Mouse (Mus musculus) heart, embryonic 11.5 days (tissue): ENCODE data around the gene Mrpl23. TPM values are rescaled to one million over a fixed set of nuclear protein-coding genes. Genes with fewer than 3 reads are reported as not detected.

Experiments
- ATAC-seq: fragments of 200-750 bp; cut with Nextera tagmentation; replicated peaks from 2 replicates; pipeline ENCODE4 v1.8.0; 2017; ENCODE audit warnings: moderate library complexity; ENCODE audit not compliant: insufficient number of reproducible peaks, low FRiP score, low TSS enrichment
- H3K27ac ChIP-seq: fragments of 300-500 bp; sonication (generic); 2 replicates; pipeline ENCODE4 v1.5.1; 2014; ENCODE audit warnings: mild to moderate bottlenecking, low read depth, low read length
- H3K27me3 ChIP-seq: fragments of 300-500 bp; sonication (generic); 2 replicates; pipeline ENCODE4 v1.6.1; 2014; ENCODE audit warnings: mild to moderate bottlenecking, low read length, mixed read lengths; ENCODE audit not compliant: control insufficient read depth, insufficient read depth
- H3K36me3 ChIP-seq: fragments of 300-500 bp; sonication (generic); 2 replicates; pipeline ENCODE4 v1.6.1; 2014; ENCODE audit warnings: mild to moderate bottlenecking, low read length, moderate library complexity, mixed read lengths; ENCODE audit not compliant: control insufficient read depth, insufficient read depth
- H3K4me1 ChIP-seq: fragments of 300-500 bp; sonication (generic); 2 replicates; pipeline ENCODE4 v1.6.1; 2014; ENCODE audit warnings: low read length; ENCODE audit not compliant: control insufficient read depth, insufficient read depth
- H3K4me2 ChIP-seq: fragments of 300-500 bp; sonication (generic); 2 replicates; pipeline ENCODE4 v1.6.1; 2014; ENCODE audit warnings: mild to moderate bottlenecking, moderate library complexity
- H3K4me3 ChIP-seq: fragments of 300-500 bp; sonication (generic); 2 replicates; pipeline ENCODE4 v1.5.1; 2014; ENCODE audit warnings: low read depth, low read length
- H3K9ac ChIP-seq: fragments of 300-500 bp; sonication (generic); 2 replicates; pipeline ENCODE4 v1.6.1; 2014; ENCODE audit warnings: mild to moderate bottlenecking, low read depth, low read length, moderate library complexity
- H3K9me3 ChIP-seq: fragments of 300-500 bp; sonication (generic); replicated peaks from 2 replicates; pipeline ENCODE4 v1.6.1; 2016; ENCODE audit warnings: low read length; ENCODE audit not compliant: control insufficient read depth
- WGBS: fragments of 180-500 bp; shearing (Covaris S2); extraction: QIAGEN DNeasy Blood & Tissue Kit; methylation state at CpG from one replicate; pipeline ENCODE4 v1.1.7; 2014; ENCODE audit not compliant: insufficient replicate concordance; 5-methylcytosine and 5-hydroxymethylcytosine counted together
- polyA plus RNA-seq: library from polyadenylated mRNA; unstranded; fragments of >200 nt; fragmentation: Nextera tagmentation; extraction: Ambion mirVana; gene quantifications from 2 replicates; pipeline ENCODE4 v1.2.1, GENCODE M21; 2014

The Mrpl23 gene
- polyA plus RNA-seq, 1 experiment from 2014 or later = 15.4 TPM

- Histone ChIP-seq H3K9ac (no peak overlapping the region), H3K27ac (no peak overlapping the region), H3K4me3 (no peak overlapping the region), H3K27me3 (no peaks in the 10 kb centered on the region), H3K4me2 (no peak overlapping the region), H3K36me3 (no peaks in the 10 kb centered on the region), H3K9me3 (no peaks in the 10 kb centered on the region), H3K4me1 (peaks cover 62% of the 10 kb centered on the region)
- 91% methylated on average over 9 of the region's 9 CpGs for WGBS
- no peak for ATAC-seq
These were observed 26.1 kb downstream of the Mrpl23 start for GRCm38 (mm10) chr7:142558511-142559146.

GRCm38 (mm10) chr7:142559651-142560175 lies 27.2 kb downstream of the Mrpl23 start:
- ATAC-seq = no peak
- Histone ChIP-seq H3K27me3 (no peaks in the 10 kb centered on the region), H3K27ac (peak overlapping the region; percentile 78), H3K9ac (no peak overlapping the region), H3K4me1 (peaks cover 54% of the 10 kb centered on the region), H3K4me2 (no peak overlapping the region), H3K9me3 (no peaks in the 10 kb centered on the region), H3K36me3 (no peaks in the 10 kb centered on the region), H3K4me3 (no peak overlapping the region)
- 42% methylated on average over 5 of the region's 5 CpGs for WGBS

GRCm38 (mm10) chr7:142560942-142561855 lies 28.7 kb downstream of the Mrpl23 start:
- Histone ChIP-seq H3K4me2 (0 out of 2 replicates have a peak overlapping the region, but pooled peaks have one; percentile 2), H3K9ac (0 out of 2 replicates have a peak overlapping the region, but pooled peaks have one; percentile 7), H3K4me3 (no peak overlapping the region), H3K27me3 (no peaks in the 10 kb centered on the region), H3K4me1 (peaks cover 56% of the 10 kb centered on the region), H3K9me3 (no peaks in the 10 kb centered on the region), H3K36me3 (no peaks in the 10 kb centered on the region), H3K27ac (peak overlapping the region; percentile 78)
- ATAC-seq = no peak; the same call in 1 of the 2 replicates
- 11% methylated on average over 18 of the region's 18 CpGs for WGBS

- 58% methylated on average over 4 of the region's 4 CpGs for whole genome bisulfite sequencing
- Histone ChIP-seq H3K9ac (peak overlapping the region; percentile 36; the same call in 1 of the 2 replicates), H3K27ac (peak overlapping the region; percentile 78), H3K4me3 (no peak overlapping the region), H3K36me3 (no peaks in the 10 kb centered on the region), H3K9me3 (no peaks in the 10 kb centered on the region), H3K4me2 (no peak overlapping the region), H3K4me1 (peaks cover 62% of the 10 kb centered on the region), H3K27me3 (no peaks in the 10 kb centered on the region)
- no peak for ATAC-seq
These were observed 29.4 kb downstream of the Mrpl23 start for GRCm38 (mm10) chr7:142561856-142562404.

- H3K4me1 ChIP-seq = peaks cover 62% of the 10 kb centered on the region
- H3K9me3 ChIP-seq = no peaks in the 10 kb centered on the region
- 0 out of 2 replicates have a peak overlapping the region, but pooled peaks have one; percentile 11 for H3K9ac ChIP-seq
- WGBS = 35% methylated on average over 6 of the region's 6 CpGs
- no peak overlapping the region for H3K4me2 ChIP-seq
- no peak for ATAC-seq
- no peaks in the 10 kb centered on the region for H3K36me3 ChIP-seq
- no peaks in the 10 kb centered on the region for H3K27me3 ChIP-seq
- no peak overlapping the region for H3K27ac ChIP-seq
- no peak overlapping the region for H3K4me3 ChIP-seq
These were observed 30.7 kb downstream of the Mrpl23 start for GRCm38 (mm10) chr7:142563168-142563567.

GRCm38 (mm10) chr7:142564955-142565643 lies 32.6 kb downstream of the Mrpl23 start:
- Histone ChIP-seq H3K36me3 (no peaks in the 10 kb centered on the region), H3K9ac (peak overlapping the region; percentile 24; the same call in 1 of the 2 replicates), H3K4me3 (no peak overlapping the region), H3K27me3 (no peaks in the 10 kb centered on the region), H3K27ac (peak overlapping the region; percentile 55), H3K4me2 (no peak overlapping the region), H3K9me3 (no peaks in the 10 kb centered on the region), H3K4me1 (peaks cover 74% of the 10 kb centered on the region)
- WGBS = 49% methylated on average over 11 of the region's 11 CpGs
- ATAC-seq = no peak

- H3K36me3 ChIP-seq = no peaks in the 10 kb centered on the region
- H3K4me3 ChIP-seq = no peak overlapping the region
- peaks cover 74% of the 10 kb centered on the region for H3K4me1 ChIP-seq
- no peak overlapping the region for H3K9ac ChIP-seq
- ATAC-seq = no peak
- H3K9me3 ChIP-seq = no peaks in the 10 kb centered on the region
- WGBS = 79% methylated on average over 9 of the region's 9 CpGs
- H3K27me3 ChIP-seq = no peaks in the 10 kb centered on the region
- H3K27ac ChIP-seq = peak overlapping the region; percentile 66
- no peak overlapping the region for H3K4me2 ChIP-seq
These were observed 34.0 kb downstream of the Mrpl23 start for GRCm38 (mm10) chr7:142566512-142566911.

- peak overlapping the region; percentile 97 for H3K27ac ChIP-seq
- H3K4me3 ChIP-seq = no peak overlapping the region
- H3K9me3 ChIP-seq = no peaks in the 10 kb centered on the region
- H3K9ac ChIP-seq = no peak overlapping the region
- H3K36me3 ChIP-seq = no peaks in the 10 kb centered on the region
- ATAC-seq = peak; percentile 50
- H3K4me1 ChIP-seq = peaks cover 78% of the 10 kb centered on the region
- H3K4me2 ChIP-seq = no peak overlapping the region; the same call in 1 of the 2 replicates
- H3K27me3 ChIP-seq = no peaks in the 10 kb centered on the region
- 27% methylated on average over 8 of the region's 8 CpGs for WGBS
These were observed 36.5 kb downstream of the Mrpl23 start for GRCm38 (mm10) chr7:142568985-142569384.
